Mouse (Mus musculus) thymus, postnatal 4 days (tissue): ENCODE results near the gene Rufy1.
"Not testable (repeated sequence)": the region's sequence is repeated elsewhere in the genome, so short reads cannot be mapped to it uniquely, and the experiment has no call there.

Experiments
- DNase-seq: peaks from one replicate; pipeline ENCODE4 v3.0.0; 2021

Gene Rufy1

GRCm38 (mm10) chr11:50377892-50378684 lies 52.8 kb downstream of the Rufy1 start:
- DNase-seq = peak; percentile 90

- peak; percentile 99 for DNase-seq
These were observed 53.7 kb downstream of the Rufy1 start, which contains the start of gene Hnrnph1 for GRCm38 (mm10) chr11:50376911-50377891. TSS of gene Hnrnph1 (plus strand) at chr11:50376990.

- DNase-seq = no peak
These were observed 54.7 kb downstream of the Rufy1 start for GRCm38 (mm10) chr11:50376156-50376790.

GRCm38 (mm10) chr11:50375421-50375820 lies 55.5 kb downstream of the Rufy1 start:
- no peak for DNase-seq

GRCm38 (mm10) chr11:50374286-50375015 lies 56.5 kb downstream of the Rufy1 start:
- DNase-seq = no peak

GRCm38 (mm10) chr11:50373621-50374020 lies 57.3 kb downstream of the Rufy1 start:
- no peak for DNase-seq

- no peak for DNase-seq
These were observed 57.8 kb downstream of the Rufy1 start for GRCm38 (mm10) chr11:50373086-50373485.

- no peak for DNase-seq
These were observed 59.0 kb downstream of the Rufy1 start for GRCm38 (mm10) chr11:50371911-50372310.

- DNase-seq = peak; percentile 82
These were observed 59.5 kb downstream of the Rufy1 start for GRCm38 (mm10) chr11:50371399-50371841.

GRCm38 (mm10) chr11:50370969-50371368 lies 60.0 kb downstream of the Rufy1 start:
- DNase-seq = no peak

- DNase-seq = no peak
These were observed 61.5 kb downstream of the Rufy1 start for GRCm38 (mm10) chr11:50369360-50369911.

GRCm38 (mm10) chr11:50367531-50367930 lies 63.4 kb downstream of the Rufy1 start:
- no peak for DNase-seq

- DNase-seq = no peak
These were observed 65.6 kb downstream of the Rufy1 start for GRCm38 (mm10) chr11:50365322-50365721.

GRCm38 (mm10) chr11:50364548-50364947 lies 66.4 kb downstream of the Rufy1 start:
- peak; percentile 82 for DNase-seq

GRCm38 (mm10) chr11:50361282-50361681 lies 69.6 kb downstream of the Rufy1 start:
- not testable (repeated sequence) for DNase-seq

GRCm38 (mm10) chr11:50358950-50359861 lies 71.7 kb downstream of the Rufy1 start:
- DNase-seq = peak; percentile 56

GRCm38 (mm10) chr11:50355395-50355794 lies 75.5 kb downstream of the Rufy1 start:
- DNase-seq = no peak

- DNase-seq = no peak
These were observed 76.1 kb downstream of the Rufy1 start for GRCm38 (mm10) chr11:50354851-50355250.

- DNase-seq = no peak
These were observed 76.8 kb downstream of the Rufy1 start, which contains the start of gene Cby3 for GRCm38 (mm10) chr11:50354162-50354561. TSS of gene Cby3 (plus strand) at chr11:50354462.

- no peak for DNase-seq
These were observed 78.7 kb downstream of the Rufy1 start for GRCm38 (mm10) chr11:50352177-50352576.
